Mouse (Mus musculus): ENCODE results near the gene Fgfr2.
"Not testable (repeated sequence)": the region's sequence is repeated elsewhere in the genome, so short reads cannot be mapped to it uniquely, and the experiment has no call there.

Gene Fgfr2

DNA sequence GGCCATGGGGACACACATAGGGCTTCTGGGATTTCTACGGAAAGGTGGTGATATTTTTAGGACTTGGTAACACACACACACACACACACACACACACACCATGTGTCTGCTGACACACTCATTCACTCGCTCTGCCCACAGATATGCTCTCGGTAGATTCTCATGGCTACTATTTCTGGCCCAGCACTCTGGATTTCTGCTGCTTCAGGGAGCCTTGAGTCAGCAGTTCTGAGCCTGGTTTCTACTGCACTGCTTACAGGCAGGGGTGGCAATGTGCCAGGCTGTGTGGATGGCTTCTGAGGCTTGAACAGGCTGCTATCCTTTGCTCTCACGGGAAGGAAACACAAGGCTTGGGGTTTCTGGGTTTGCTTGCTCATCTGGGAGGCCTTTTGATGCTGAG is 2441.4 kb downstream of the Fgfr2 start:
- DNase-seq (ENCODE audit: low read depth, low spot score) = no peak

DNA sequence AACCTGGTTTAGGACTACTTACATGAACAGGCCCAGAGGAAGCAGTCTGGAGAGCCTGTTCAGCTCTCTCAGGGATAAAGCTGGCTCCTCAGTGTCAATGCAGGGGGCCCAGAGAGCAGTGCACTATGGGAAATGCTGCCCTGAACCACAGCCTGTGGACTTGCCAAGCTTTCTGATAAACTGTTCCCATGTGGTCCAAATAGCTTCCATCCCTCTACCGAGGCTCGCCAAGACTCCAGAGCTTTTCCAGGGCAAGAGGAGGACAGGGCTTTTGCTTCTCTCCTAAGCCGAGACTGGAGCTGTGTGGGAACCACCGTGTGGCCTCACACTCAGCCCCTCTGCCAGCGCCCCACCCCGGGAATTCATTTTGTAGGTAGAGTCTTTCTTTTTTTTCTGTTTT is 2444.7 kb downstream of the Fgfr2 start:
- no peak for DNase-seq (ENCODE audit: low read depth, low spot score)

DNA sequence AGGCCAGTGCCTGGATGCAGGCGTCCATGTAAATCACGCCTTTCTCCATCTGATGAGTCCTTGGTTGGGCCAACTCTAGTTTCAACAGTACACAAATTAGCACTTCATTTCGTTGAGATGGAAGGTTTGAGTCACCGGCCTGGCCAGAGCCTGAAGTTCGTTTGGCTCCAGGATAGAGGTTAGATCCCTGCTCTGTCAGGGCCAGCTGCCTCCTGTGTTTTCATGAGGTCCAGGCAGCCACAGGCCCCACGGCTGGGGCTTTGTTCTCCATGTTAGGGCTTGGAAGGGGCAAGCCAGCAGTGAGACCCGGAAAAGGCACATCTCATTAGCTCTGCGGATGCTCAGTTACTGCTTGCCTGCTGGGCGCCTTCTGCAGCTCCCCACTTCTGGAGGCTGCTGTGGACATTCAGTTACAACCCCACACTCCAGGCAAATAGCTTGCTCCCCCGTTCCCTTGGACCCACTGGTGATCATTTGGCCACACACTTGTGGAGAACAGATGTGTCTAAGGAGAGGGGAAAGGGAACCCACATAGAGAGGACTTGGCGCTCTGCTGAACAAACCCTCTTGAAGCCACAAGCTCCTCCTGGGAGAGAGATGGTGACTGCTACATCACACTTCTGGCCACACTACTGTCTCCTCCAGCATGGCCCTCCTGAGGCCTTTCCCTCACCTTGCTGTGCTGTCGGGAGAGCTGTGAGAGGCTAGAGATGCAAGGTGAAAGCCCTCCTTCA is 2445.4 kb downstream of the Fgfr2 start:
- DNase-seq (ENCODE audit: low read depth, low spot score) = no peak

DNA sequence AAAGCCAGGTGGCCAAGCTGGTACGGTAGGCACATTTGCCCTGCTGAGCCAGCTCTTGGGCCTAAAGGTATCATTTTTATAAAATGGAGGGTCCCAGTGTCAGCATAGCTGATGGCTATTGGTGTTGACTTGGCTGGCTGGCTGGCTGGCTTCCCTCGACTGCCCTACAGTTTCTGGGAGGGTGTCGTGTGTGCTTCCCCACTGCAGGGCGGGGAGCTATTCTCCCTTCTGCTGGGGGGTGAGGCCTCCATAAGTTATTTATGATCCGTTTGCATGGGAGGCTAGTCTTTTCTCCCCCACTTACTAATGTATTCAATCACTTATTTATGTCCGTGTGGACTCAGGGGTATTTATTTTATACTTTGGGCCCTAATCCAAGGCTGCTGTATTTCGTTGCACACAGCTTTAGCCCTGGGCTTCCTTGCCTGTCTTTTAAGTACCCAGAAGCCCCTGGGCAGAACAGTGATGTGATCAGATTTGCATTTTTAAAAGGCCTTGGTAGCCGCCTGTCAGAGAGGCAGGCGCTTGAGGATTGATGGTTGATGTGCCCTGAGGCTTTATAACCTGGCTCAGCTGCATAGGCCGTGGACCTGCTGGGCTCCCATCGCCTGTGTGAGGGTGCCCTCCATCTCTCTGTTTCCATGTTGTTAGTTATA is 2446.1 kb downstream of the Fgfr2 start:
- DNase-seq (ENCODE audit: low read depth, low spot score) = no peak

DNA sequence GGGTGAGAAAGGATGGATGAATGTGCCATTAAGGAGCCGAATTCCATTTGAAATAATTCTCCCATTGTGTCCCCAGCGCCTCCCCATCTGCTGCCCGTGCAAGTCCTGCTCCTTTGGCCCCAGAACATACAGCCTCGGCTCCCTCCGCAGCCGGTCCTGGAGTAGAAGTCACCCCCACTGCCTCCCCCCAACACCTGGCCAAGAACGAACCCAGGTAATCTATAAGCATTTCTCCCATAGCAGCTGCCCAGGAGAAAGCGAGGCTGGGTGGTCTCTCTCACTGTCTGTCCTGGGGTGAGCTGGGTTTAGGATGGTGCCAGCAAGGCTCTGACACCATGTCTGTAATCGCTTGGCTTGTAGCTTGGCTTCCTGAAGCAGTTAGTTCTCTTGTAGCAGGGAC is 2448.6 kb downstream of the Fgfr2 start:
- no peak for DNase-seq (ENCODE audit: low read depth, low spot score)

DNA sequence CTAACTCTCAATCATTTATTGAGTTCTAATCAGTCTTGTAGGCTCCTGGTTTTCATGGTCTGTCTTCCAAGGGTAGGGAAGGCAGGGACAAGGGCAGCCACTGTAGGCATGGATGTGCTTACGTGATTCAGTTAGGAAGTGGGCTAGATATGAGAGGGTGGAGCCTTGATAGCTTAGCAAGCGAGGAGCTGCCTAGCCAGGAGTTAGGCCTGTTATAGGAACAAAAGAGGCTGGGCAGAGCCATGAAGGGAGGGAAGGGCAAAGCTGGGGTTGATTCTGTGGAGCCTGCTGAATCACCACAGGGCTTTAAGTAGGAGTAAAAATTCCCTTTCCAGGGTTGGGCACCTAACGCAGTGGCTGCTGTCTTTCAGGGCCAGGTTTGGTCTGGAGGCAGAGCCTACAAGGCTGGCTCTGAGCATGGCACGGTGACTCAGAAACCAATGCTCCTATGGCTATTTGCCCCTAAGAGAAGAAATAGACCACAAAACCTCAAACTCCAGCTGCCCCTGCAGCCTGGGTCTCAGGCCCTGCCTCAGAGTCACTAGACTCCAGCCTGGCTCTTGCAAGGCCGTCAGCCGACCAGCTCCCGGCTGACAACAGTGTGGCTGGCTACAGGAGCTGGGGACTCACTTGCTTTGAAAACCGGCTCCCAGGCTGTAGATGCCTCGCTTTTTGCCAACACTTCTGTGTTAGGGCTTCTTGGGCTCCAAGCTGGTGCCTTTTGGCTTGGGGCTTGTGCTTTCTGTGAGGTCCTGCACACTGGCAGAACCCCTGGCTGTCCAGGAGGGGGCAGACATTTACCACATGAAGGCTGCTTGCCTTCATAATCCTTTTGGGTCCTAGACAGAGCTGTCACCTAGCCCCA is 2449.7 kb downstream of the Fgfr2 start:
- DNase-seq (ENCODE audit: low read depth, low spot score) = peak; percentile 58

DNA sequence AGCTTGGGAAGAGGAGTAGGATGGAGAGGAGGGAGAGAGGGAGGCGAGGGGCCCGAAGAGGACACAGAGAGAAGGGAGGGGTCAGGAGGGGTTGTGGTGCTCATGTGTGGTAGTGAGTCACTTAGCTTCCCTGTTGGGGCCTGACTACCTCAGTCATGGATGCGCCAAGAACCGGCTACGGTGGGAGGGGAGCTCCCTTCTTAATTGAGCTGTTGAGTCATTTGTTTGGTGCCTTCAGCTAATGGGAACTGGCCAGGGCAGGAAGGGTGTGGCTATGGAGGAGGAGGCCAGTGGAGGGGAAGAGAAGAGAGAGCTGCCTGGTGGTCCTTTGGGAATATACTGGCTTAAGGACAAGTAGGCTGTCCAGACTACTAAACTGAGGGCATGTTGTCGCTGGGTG is 2451.8 kb downstream of the Fgfr2 start:
- no peak for DNase-seq (ENCODE audit: low read depth, low spot score)

DNA sequence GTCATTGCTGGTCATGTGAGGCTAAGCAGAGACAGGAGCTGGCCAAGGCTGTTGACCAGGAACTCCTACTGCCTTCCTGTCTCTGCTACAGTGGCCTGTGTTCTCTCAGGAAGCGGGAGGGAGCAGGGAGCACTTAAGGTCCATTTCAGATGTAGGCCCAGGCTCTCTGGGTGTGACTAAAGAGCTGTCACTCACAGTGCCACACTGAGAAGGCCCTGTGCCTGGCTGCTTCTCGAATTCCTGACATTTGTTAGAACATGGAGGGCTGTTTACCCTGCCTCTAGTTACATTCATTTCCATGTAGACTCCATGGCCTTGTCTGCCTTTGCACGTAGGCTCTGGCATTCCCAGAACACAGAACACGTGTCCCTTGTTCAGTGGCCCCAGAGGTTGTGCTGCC is 2452.8 kb downstream of the Fgfr2 start:
- DNase-seq (ENCODE audit: low read depth, low spot score) = no peak

DNA sequence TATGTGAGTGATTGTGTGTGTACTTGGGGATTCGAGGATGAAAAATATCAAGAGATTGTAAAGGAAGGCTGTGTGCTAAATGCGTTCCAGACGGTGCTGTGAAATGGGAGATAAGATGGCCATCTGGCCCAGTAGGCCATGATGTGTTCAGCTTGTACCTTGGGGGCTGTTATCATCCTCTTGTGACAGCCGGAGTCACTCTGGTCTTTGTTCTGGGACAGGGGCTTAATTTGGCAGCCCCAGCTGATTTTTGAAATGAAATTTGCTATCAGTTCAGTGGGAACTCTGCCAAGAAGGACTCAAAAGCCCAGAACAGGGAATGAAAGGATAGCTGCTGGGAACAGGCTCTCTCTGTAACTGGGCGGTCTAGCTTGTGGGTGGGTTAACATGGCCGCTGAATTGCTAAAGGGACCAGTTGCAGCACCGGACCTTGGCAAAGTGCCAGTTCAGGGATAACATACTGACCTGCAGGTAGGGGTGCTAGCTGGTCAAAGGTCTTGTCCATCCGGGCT is 2453.7 kb downstream of the Fgfr2 start:
- no peak for DNase-seq (ENCODE audit: low read depth, low spot score)

DNA sequence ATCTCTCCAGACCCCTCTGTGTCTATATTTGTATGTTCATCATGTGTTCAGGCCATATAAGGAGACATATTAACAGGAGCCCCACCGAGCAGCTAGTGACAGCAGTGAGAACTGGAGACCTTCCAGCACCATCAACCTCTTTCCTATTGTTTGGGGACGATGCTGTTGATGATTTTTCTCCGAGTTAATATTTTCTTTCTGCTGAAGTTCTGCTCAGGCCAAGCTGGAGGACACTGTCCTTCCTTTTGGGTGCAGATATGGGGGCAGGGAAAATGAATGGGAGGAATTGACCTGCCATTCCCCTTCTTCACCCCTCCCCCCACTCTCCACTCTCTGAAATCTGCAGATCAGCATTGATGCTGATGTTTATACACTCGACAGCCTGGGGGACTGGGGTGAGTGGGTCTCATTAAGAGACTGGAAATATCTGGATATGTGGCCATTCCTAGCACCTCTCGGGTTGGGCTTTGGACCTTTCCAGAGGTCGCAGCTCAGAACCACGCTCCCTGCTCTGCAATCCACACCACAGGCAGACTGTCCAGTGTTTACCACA is 2454.3 kb downstream of the Fgfr2 start:
- no peak for DNase-seq (ENCODE audit: low read depth, low spot score)

DNA sequence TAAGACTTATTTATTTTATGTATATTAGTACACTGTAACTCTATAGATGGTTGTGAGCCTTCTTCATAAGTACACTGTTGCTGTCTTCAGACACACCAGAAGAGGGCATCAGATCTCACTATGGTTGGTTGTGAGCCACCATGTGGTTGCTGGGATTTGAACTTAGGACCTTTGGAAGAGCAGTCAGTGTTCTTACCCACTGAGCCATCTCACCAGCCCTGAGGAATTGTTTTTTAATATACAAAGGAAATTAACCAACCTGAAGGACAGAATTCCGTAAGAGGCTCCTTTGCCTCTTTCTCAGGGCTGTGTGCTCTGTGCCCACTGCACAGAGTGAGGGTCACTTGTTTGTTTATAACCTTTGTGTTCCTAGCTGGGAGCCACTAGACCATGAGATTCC is 2455.1 kb downstream of the Fgfr2 start:
- DNase-seq (ENCODE audit: low read depth, low spot score) = not testable (repeated sequence)

DNA sequence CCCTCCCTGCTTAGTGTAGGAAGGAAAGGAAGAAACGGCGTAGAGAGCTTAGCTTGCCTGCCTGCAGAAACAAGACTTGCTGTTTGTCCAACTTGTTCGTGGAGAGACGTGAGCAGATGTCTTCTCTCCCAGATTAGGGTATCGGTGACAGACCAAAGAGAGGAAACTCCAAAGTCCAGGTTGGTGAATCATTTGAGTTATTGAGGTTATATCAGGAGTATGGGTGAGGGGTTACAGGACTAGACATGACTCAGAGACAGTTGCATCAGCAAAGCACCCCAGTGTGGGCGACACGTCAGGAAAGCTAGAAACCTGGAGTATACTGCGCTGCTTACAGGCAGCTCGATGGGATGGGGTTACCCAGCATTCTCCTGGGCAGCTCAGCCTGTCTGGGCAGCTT is 2457.8 kb downstream of the Fgfr2 start:
- no peak for DNase-seq (ENCODE audit: low read depth, low spot score)

DNA sequence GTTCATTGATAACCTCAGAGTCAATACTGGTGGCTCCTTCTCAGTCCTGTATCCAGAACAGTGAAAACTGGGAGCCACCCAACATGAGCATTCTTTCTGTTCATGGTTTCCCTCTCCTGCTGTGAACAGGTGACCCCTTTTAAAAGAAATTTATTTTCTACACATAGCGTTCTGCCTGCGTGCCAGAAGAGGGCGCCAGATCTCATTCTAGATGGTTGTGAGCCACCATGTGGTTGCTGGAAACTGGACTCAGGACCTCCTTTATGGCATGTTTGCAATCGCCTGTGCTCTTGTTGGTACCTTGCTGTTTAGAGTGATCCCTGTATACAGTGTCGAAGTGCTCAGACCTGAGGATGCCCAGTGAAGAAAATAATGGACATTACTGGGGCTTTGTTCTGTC is 2458.5 kb downstream of the Fgfr2 start:
- peak; percentile 20 for DNase-seq (ENCODE audit: low read depth, low spot score)

DNA sequence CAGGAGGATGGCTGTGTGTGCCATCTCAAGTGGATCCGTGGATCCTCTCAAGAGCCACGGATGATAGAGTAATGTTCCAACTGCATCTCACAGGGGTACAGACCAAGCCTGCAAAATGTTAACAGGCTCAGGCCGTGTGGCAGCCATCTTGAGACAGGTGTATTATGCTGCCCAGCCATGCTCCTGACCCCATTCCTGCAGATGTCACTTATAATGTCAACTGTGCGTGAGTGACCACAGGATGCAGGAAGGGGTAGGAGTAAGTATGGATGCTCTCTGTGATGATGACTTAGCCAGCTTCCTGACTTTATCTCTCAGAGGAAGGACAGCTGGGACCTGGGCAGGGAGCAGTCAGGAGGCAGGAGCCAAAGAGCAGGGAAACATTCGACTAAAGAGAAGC is 2459.1 kb downstream of the Fgfr2 start:
- DNase-seq (ENCODE audit: low read depth, low spot score) = no peak

DNA sequence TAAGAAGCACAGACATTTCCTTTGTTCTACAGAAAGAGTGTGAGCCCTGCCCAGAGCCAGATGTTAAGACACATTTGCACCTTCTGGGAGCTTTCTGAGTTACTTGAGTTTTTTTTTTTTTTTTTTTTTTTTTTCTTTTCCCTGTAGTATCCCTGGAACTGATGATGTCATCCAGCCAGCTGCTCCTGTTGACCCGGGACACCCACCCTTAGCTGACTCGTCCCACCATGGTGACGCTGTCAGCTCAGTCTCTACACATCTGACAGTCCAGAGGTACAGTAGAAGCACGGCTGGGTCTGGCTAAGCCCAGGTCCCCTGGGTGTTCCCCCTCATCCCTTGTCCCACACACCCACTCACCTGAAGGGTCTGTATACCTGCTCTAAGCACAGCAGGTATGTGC is 2460.3 kb downstream of the Fgfr2 start:
- DNase-seq (ENCODE audit: low read depth, low spot score) = no peak

DNA sequence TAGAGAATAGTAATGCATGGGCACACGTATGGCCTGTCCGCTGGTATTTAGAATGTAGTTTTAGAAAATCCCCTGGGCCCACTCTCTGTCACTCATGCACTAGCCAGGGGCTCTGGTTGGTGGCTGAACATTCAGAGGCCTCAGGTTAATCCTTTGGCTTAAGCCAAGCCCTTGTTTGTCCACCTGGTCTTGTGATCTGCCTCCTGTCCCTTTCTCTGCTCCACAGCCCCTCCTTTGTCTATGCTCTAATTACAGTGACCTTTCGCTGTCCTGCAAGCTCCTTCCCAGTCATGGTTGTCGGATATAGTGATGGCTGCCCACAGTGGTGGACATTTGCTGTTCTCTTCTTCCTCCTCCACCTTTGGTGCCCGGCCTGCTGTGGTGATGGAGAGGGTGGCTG is 2460.9 kb downstream of the Fgfr2 start:
- no peak for DNase-seq (ENCODE audit: low read depth, low spot score)

DNA sequence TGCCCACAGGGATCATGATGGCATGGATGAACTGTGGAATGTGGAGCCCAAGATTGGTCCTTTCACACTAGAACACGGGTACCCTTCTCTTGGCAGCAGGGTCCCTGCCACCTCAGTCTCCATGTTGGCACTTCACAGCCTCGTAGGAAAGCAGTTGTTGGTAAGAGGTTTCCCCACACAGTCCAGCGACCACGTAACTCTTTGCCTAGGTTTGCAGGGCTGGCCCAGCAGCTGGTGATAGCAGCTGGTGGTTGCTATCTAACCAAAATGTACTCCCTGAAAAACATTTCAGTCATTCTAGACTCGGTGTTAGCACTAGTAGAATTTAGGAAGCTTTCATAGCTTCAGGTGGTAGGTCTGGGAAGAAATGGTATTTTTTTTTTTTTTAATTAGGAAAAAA is 2464.0 kb downstream of the Fgfr2 start:
- no peak for DNase-seq (ENCODE audit: low read depth, low spot score)

DNA sequence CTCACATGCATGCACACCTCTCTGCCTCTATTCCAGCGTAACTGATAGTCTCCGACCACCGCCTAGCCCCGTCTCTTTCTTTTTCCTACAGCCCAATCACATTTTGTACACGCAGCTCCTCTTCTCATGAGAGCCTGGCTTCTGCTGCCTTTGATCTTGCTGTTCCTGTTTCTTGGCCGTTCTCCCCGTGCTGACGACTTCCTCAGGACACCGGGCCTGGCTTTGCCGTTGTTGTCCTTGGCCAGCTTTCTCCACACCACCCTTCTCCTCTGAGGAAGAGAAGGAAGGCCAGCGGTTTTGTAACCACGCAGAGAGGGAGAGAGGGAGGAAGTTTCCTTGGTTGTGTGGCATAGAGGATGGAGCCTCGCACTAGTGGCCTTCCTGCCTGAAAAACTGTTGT is 2465.4 kb downstream of the Fgfr2 start:
- DNase-seq (ENCODE audit: low read depth, low spot score) = no peak

DNA sequence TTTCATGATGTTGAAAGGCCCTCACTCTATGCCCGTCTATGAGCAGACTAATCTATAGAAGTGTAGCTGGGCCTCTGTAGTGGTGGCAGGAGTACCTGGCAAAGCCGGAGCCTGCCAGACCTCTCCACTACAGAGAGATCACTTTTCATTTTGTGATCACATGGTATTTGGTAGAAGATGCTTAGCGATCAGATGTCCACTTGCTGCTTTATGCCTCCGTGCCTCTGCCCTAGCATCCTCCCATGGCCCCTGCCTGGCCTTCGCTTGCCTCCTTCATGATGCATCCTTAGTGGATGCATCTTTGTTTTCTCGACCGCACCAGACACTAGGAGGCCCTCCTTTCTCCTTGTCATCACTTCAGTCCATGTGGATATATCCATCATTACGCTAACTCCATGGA is 2466.2 kb downstream of the Fgfr2 start:
- no peak for DNase-seq (ENCODE audit: low read depth, low spot score)

DNA sequence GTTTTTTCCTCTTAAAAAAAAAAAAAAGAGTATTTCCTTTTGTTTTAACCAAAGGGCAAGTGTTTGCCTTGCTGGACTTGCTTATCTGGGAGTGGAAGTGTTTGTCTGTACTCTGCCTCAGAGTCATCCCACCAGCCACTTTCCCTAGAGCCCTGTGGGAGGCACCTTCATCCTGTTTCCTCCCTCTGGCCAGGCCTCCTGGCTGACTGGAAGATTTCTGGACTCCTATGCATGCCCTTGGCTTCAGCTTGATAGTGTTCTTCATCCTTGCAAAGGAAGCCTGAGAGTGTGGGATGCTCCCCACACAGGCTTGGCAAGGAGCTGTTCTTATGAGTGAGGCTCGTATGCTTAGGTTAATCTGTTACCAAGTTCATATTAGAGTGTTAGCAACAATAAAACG is 2468.6 kb downstream of the Fgfr2 start:
- DNase-seq (ENCODE audit: low read depth, low spot score) = no peak

DNA sequence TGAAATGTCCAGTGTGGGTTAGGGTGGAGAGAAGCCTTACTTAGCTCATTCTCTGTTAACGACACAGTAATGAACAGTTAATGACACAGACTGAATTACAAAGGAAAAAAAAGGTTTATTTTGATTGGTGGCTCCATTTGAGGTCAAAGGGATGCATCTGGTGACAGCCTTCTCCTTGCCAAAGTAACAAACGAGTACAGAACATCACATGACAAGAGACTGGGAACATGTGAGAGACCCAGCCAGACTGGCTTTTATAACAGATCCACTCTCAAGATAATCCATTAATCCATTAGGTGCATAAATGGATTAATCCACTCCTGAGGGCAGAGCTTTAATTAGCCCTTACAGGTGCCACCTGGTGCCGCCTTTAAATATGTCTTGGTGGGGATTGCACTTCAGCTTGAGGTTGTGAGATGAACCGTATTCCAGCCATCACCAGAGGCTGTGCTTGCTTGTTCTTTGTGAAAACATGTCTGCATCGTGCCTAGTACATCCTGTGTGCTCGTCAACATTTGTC is 2470.1 kb downstream of the Fgfr2 start:
- no peak for DNase-seq (ENCODE audit: low read depth, low spot score)

DNA sequence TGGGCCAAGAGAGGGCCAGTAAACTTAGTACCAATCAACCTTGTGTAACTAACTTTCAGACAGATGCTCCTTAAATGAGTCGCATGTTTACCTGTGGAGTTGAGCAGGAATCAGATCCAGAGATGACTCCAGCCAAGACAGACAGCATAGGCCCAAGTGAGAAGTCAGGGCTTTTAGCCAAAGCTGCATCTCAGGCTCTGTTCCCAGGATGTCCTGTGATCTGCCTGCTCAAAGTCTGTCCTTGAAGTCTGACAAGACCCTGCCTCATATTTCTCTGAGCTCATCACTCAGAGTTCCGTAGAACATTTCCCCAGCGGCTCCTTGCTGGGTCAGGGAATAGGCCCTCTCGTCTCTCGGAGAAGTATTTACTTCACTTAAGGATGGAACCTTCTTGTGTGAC is 2472.5 kb downstream of the Fgfr2 start:
- DNase-seq (ENCODE audit: low read depth, low spot score) = no peak

Data from CD4-positive, CD25-positive, alpha-beta regulatory T cell, adult 2 months (primary cell).